16 mouse cellular contexts compared by ENCODE assay signal in the genomic region with DNA sequence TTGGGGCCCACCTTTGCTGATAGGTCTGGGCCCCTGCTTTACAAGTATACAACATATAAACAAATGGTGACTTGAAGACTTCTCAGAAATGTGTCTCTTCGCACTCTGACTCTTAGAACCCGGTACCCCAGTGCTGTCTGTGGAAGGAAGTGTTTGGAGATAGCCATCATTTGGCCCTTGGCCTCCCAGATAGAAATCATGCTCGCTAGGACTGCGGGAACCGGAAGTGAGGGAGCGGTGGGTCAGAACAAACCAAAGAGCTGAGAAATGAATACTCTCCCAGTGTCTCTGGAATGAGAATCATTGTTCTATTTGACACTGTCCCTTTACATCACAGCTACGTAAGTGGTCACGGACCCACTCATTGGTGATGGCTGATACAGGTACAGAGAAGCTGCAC.
DNase-seq lines count a peak whose midpoint lies in the region; TF ChIP-seq lines count a peak whose summit lies in the region.
"Had no signal": no experiment of that assay in that cellular context is flagged by ENCODE, and none has a peak within 500 bp of the region (broad histone marks: within the 10 kb centered on the region; RNA-seq: fewer than 3 reads in every experiment).

No protein-coding gene starts in this region.

- DNase-seq in kidney, adult 9 months: peak; percentile 26
- DNase-seq in kidney, adult 11 months: no peak
- DNase-seq in layer of hippocampus, adult 2 months (ENCODE audit: low spot score in 2 of 2): no peak
- no peak for DNase-seq in layer of hippocampus, postnatal 36 days
- peak; percentile 15 for DNase-seq in induced T-regulatory cell, adult 2 months (ENCODE audit: low read depth)
- DNase-seq in gastrocnemius, adult 2 months: no peak
- DNase-seq: adrenal gland, adult 8-10 months; cerebellum, adult 11 months; cerebellum, adult 8-10 months; gastrocnemius, postnatal 10 days; heart, adult 2 months; heart, postnatal 14 days had no signal

- TF ChIP-seq CTCF in layer of hippocampus, adult 2 months (conservative IDR thresholded peaks at IDR 0.05): no peak
- TF ChIP-seq CTCF in gastrocnemius, adult 2 months (IDR thresholded peaks at IDR 0.05): no peak

- peak overlapping the region; percentile 9 for H3K27ac ChIP-seq in layer of hippocampus, adult 2 months
- H3K27ac ChIP-seq in gastrocnemius, adult 2 months: no peak overlapping the region
- H3K27ac ChIP-seq: embryonic facial prominence, embryonic 12.5 days; forebrain, embryonic 15.5 days; heart, adult 2 months; heart, embryonic 15.5 days; hindbrain, embryonic 15.5 days had no signal

- H3K4me3 ChIP-seq in layer of hippocampus, adult 2 months: no peak overlapping the region
- H3K4me3 ChIP-seq in gastrocnemius, adult 2 months: no peak overlapping the region
- H3K4me3 ChIP-seq: embryonic facial prominence, embryonic 12.5 days; forebrain, embryonic 15.5 days; heart, adult 2 months; heart, embryonic 15.5 days; hindbrain, embryonic 15.5 days had no signal

- intact Hi-C loops in gastrocnemius, adult 2 months (cut with DNase I): no loop called here

Comparison
In these comparisons a context has a peak if more than half of its experiments do, and no peak if none do; other contexts are left out.
1. DNase-seq: peak in kidney, adult 9 months (single experiment) and induced T-regulatory cell, adult 2 months (single experiment); none in kidney, adult 11 months (single experiment), layer of hippocampus, adult 2 months (0 of 2), layer of hippocampus, postnatal 36 days (0 of 2) and gastrocnemius, adult 2 months (single experiment).